Mouse (Mus musculus) midbrain, embryonic 12.5 days (tissue): ENCODE results near the gene Dhrs13. TPM values are rescaled to one million over a fixed set of nuclear protein-coding genes. Genes with fewer than 3 reads are reported as not detected.

Experiments
- ATAC-seq: fragments of 200-750 bp; cut with Nextera tagmentation; 2 replicates; pipeline ENCODE4 v1.8.0; 2017; ENCODE audit warnings: low read depth, moderate TSS enrichment, moderate library complexity; ENCODE audit not compliant: low FRiP score
- H3K27ac ChIP-seq: fragments of 300-500 bp; sonication (generic); replicated peaks from 2 replicates; pipeline ENCODE4 v1.5.1; 2016; ENCODE audit warnings: mild to moderate bottlenecking
- H3K27me3 ChIP-seq: fragments of 300-500 bp; sonication (generic); 2 replicates; pipeline ENCODE4 v1.6.1; 2016; ENCODE audit warnings: mild to moderate bottlenecking
- H3K36me3 ChIP-seq: fragments of 300-500 bp; sonication (generic); 2 replicates; pipeline ENCODE4 v1.6.1; 2016
- H3K4me1 ChIP-seq: fragments of 300-500 bp; sonication (generic); 2 replicates; pipeline ENCODE4 v1.6.1; 2016
- H3K4me2 ChIP-seq: fragments of 300-500 bp; sonication (generic); replicated peaks from 2 replicates; pipeline ENCODE4 v1.6.1; 2016; ENCODE audit warnings: mild to moderate bottlenecking, moderate library complexity
- H3K4me3 ChIP-seq: fragments of 300-500 bp; sonication (generic); 2 replicates; pipeline ENCODE4 v1.5.1; 2016; ENCODE audit warnings: mild to moderate bottlenecking
- H3K9ac ChIP-seq: fragments of 300-500 bp; sonication (generic); replicated peaks from 2 replicates; pipeline ENCODE4 v1.6.1; 2016; ENCODE audit warnings: mild to moderate bottlenecking, moderate library complexity
- H3K9me3 ChIP-seq: fragments of 300-500 bp; sonication (generic); 2 replicates; pipeline ENCODE4 v1.6.1; 2016; ENCODE audit warnings: mild to moderate bottlenecking
- WGBS: fragments of 180-500 bp; shearing (Covaris S2); methylation state at CpG from one replicate; pipeline ENCODE4 v1.1.7; 2016; 5-methylcytosine and 5-hydroxymethylcytosine counted together
- polyA plus RNA-seq: library from polyadenylated mRNA; unstranded; fragments of >200 nt; fragmentation: Nextera tagmentation; extraction: Ambion mirVana; gene quantifications from 2 replicates; pipeline ENCODE4 v1.2.1, GENCODE M21; 2016

Gene Dhrs13
- polyA plus RNA-seq: 21.9 and 23.1 TPM in 2 replicates

DNA sequence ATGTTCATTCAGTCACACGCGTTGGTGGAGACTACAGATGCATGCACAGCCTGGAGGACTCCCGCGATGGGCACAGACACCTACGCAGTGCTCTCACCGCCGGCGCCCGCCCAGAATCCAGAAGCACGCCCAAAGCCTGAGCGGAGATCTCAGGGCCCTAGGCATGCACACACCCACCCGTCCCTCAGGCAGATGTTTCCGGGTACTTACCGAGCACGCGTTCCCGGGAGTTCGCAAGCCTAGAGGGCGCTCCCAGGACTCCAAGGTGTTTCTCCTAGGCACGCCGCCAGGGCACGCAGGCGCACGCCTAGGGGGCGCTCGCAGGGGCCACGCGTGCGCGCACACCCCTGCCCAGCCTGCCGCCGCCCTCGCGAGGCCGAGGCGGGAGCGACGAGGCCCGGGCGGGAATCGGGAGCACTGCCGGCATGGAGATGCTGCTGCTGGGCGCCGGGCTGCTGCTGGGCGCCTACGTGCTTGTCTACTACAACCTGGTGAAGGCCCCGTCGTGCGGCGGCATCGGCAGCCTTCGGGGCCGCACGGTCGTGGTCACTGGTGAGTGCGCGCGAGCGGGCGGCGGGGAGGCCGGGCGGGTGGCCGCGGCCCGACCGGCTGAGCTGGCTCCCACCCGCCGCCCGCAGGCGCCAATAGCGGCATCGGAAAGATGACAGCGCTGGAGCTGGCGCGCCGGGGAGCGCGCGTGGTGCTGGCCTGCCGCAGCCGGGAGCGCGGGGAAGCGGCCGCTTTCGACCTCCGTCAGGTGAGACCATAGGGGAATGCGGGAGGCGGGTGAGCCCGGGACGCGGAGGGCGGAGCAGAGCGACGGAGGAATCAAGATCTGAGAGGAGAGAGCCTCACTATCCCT is at the start of gene Dhrs13:
Gene Dhrs13, plus strand, starts transcription at position 334 of the 862 bp plus-strand sequence.
- peak; percentile 87 for ATAC-seq
- under 1% methylated on average over 94 of the region's 96 CpGs for WGBS
- peak within 1 kb of the TSS; percentile 80 for H3K9ac ChIP-seq

GRCm38 (mm10) chr11:77982441-77982905 is 49.6 kb upstream of the Dhrs13 start, which contains the start of gene Phf12:
Phf12 (plus strand) TSS chr11:77982754.
- Histone ChIP-seq H3K27ac (peak within 1 kb of the TSS; percentile 91), H3K4me2 (peak within 1 kb of the TSS; percentile 91), H3K4me3 (peak within 1 kb of the TSS; percentile 95), H3K27me3 (peaks cover 7% of the 10 kb centered on the region), H3K9ac (peak within 1 kb of the TSS; percentile 99), H3K9me3 (no peaks in the 10 kb centered on the region), H3K4me1 (peaks cover 19% of the 10 kb centered on the region), H3K36me3 (peaks cover 10% of the 10 kb centered on the region)
- ATAC-seq: peak; percentile 83
- under 1% methylated on average over 62 of the region's 62 CpGs for WGBS

More for the DNA sequence above, at the start of gene Dhrs13:
- peaks cover 35% of the 10 kb centered on the region for H3K36me3 ChIP-seq
- peak within 1 kb of the TSS; percentile 94 for H3K27ac ChIP-seq
- peak within 1 kb of the TSS; percentile 86 for H3K4me2 ChIP-seq
- H3K4me1 ChIP-seq: peaks cover 16% of the 10 kb centered on the region
- peak within 1 kb of the TSS; percentile 68 for H3K4me3 ChIP-seq
- H3K27me3 ChIP-seq: no peaks in the 10 kb centered on the region
- H3K9me3 ChIP-seq: no peaks in the 10 kb centered on the region

- Histone ChIP-seq H3K36me3 (peaks cover 16% of the 10 kb centered on the region), H3K4me2 (peak overlapping the region; percentile 91), H3K9me3 (no peaks in the 10 kb centered on the region), H3K9ac (peak overlapping the region; percentile 99), H3K4me1 (peaks cover 19% of the 10 kb centered on the region), H3K27me3 (no peaks in the 10 kb centered on the region; the same call in 1 of the 2 replicates), H3K4me3 (peak overlapping the region; percentile 95), H3K27ac (peak overlapping the region; percentile 91)
- ATAC-seq: no peak
- WGBS: under 1% methylated on average over 29 of the region's 32 CpGs
Measured at GRCm38 (mm10) chr11:77983191-77983936, 48.7 kb upstream of the Dhrs13 start.

GRCm38 (mm10) chr11:77983937-77984835 is 47.9 kb upstream of the Dhrs13 start:
- ATAC-seq: no peak; the same call in 1 of the 2 replicates
- Histone ChIP-seq H3K27me3 (no peaks in the 10 kb centered on the region), H3K27ac (peak overlapping the region; percentile 91), H3K9ac (peak overlapping the region; percentile 99), H3K4me2 (peak overlapping the region; percentile 91), H3K4me1 (peaks cover 19% of the 10 kb centered on the region), H3K4me3 (peak overlapping the region; percentile 95), H3K9me3 (no peaks in the 10 kb centered on the region), H3K36me3 (peaks cover 24% of the 10 kb centered on the region)
- 0% methylated on average over 33 of the region's 63 CpGs for WGBS

- H3K4me2 ChIP-seq: peak overlapping the region; percentile 91
- no peaks in the 10 kb centered on the region for H3K27me3 ChIP-seq
- H3K27ac ChIP-seq: peak overlapping the region; percentile 91
- peaks cover 19% of the 10 kb centered on the region for H3K4me1 ChIP-seq
- peak overlapping the region; percentile 99 for H3K9ac ChIP-seq
- no peak for ATAC-seq
- no peaks in the 10 kb centered on the region for H3K9me3 ChIP-seq
- under 1% methylated on average over 13 of the region's 13 CpGs for WGBS
- H3K4me3 ChIP-seq: peak overlapping the region; percentile 95
- peaks cover 29% of the 10 kb centered on the region for H3K36me3 ChIP-seq
Measured at GRCm38 (mm10) chr11:77984836-77985231, 47.2 kb upstream of the Dhrs13 start.

- peak overlapping the region; percentile 99 for H3K9ac ChIP-seq
- ATAC-seq: no peak
- H3K4me1 ChIP-seq: peaks cover 19% of the 10 kb centered on the region
- H3K4me2 ChIP-seq: peak overlapping the region; percentile 91
- no peaks in the 10 kb centered on the region for H3K27me3 ChIP-seq
- peak overlapping the region; percentile 95 for H3K4me3 ChIP-seq
- peaks cover 29% of the 10 kb centered on the region for H3K36me3 ChIP-seq
- WGBS: 84% methylated on average over 3 of the region's 3 CpGs
- peak overlapping the region; percentile 91 for H3K27ac ChIP-seq
- no peaks in the 10 kb centered on the region for H3K9me3 ChIP-seq
Measured at GRCm38 (mm10) chr11:77985541-77986065, 46.5 kb upstream of the Dhrs13 start.

- H3K9me3 ChIP-seq: no peaks in the 10 kb centered on the region
- H3K36me3 ChIP-seq: peaks cover 38% of the 10 kb centered on the region
- H3K27ac ChIP-seq: no peak overlapping the region
- peaks cover 13% of the 10 kb centered on the region for H3K4me1 ChIP-seq
- no peak overlapping the region for H3K4me2 ChIP-seq
- no peak overlapping the region for H3K4me3 ChIP-seq
- 93% methylated on average over 13 of the region's 13 CpGs for WGBS
- H3K9ac ChIP-seq: no peak overlapping the region
- no peak for ATAC-seq
- no peaks in the 10 kb centered on the region for H3K27me3 ChIP-seq
Measured at GRCm38 (mm10) chr11:77989071-77989690, 42.9 kb upstream of the Dhrs13 start.

- Histone ChIP-seq H3K27ac (no peak overlapping the region), H3K27me3 (no peaks in the 10 kb centered on the region), H3K4me3 (no peak overlapping the region), H3K36me3 (peaks cover 22% of the 10 kb centered on the region), H3K9ac (no peak overlapping the region), H3K4me1 (no peaks in the 10 kb centered on the region), H3K9me3 (no peaks in the 10 kb centered on the region), H3K4me2 (no peak overlapping the region)
- WGBS: 81% methylated on average over 1 of the region's 1 CpGs
- ATAC-seq: no peak
Measured at GRCm38 (mm10) chr11:77995556-77995955, 36.5 kb upstream of the Dhrs13 start.

DNA sequence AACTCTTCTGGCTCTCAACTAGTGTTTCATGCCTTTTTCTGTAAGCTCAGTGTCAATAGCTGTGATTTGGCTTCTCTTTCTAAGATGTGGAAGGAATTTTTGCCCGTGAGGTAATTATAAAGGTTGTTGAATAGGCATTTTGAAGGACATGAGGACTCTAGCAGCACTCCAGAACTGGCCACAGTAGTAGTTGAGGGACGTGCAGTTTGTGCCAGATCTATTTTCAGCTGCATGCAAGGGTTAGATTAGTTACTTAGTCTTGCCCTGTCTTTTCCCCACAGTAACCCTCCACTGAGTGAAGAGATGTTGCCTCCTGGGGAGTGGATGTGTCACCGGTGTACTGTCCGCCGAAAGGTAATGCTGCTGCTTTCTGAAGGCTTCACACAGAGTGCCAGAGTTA is 25.6 kb upstream of the Dhrs13 start:
- H3K36me3 ChIP-seq: peaks cover 57% of the 10 kb centered on the region
- no peak overlapping the region for H3K4me2 ChIP-seq
- WGBS: 97% methylated on average over 5 of the region's 5 CpGs
- no peaks in the 10 kb centered on the region for H3K9me3 ChIP-seq
- no peak overlapping the region for H3K27ac ChIP-seq
- no peak overlapping the region for H3K4me3 ChIP-seq
- 0 out of 2 replicates have a peak, but pooled peaks cover 2% of the 10 kb centered on the region for H3K4me1 ChIP-seq
- ATAC-seq: no peak
- no peak overlapping the region for H3K9ac ChIP-seq
- H3K27me3 ChIP-seq: no peaks in the 10 kb centered on the region

GRCm38 (mm10) chr11:78019676-78020075 is 12.4 kb upstream of the Dhrs13 start:
- Histone ChIP-seq H3K27me3 (no peaks in the 10 kb centered on the region), H3K4me3 (no peak overlapping the region), H3K27ac (no peak overlapping the region), H3K4me2 (no peak overlapping the region), H3K4me1 (no peaks in the 10 kb centered on the region), H3K36me3 (peaks cover 89% of the 10 kb centered on the region), H3K9ac (no peak overlapping the region), H3K9me3 (no peaks in the 10 kb centered on the region)
- ATAC-seq: peak; percentile 49; the same call in 1 of the 2 replicates
- WGBS: 24% methylated on average over 4 of the region's 4 CpGs
